Comparison of ENCODE assay signal across 9 mouse cellular contexts in genomic region chr11:35852731-35853130, GRCm38 (mm10). TPM values are rescaled to one million over a fixed set of nuclear protein-coding genes. Genes with fewer than 3 reads are reported as not detected.
A peak's percentile ranks its signal among the peaks of the same experiment; 100 is the strongest.
DNase-seq lines count a peak whose midpoint lies in the region; ATAC-seq and TF ChIP-seq lines count a peak whose summit lies in the region.
"Had no signal": no experiment of that assay in that cellular context is flagged by ENCODE, and none has a peak within 500 bp of the region (broad histone marks: within the 10 kb centered on the region; RNA-seq: fewer than 3 reads in every experiment).

No protein-coding gene starts in this region.

- H3K9ac ChIP-seq in embryonic facial prominence, embryonic 11.5 days (replicated peaks; ENCODE audit: low read length) = no peak overlapping the region
- H3K9ac ChIP-seq: heart, embryonic 15.5 days had no signal

- no peaks in the 10 kb centered on the region for H3K4me1 ChIP-seq in G1E (ENCODE audit: insufficient read depth, low read depth, low read length)
- no peaks in the 10 kb centered on the region for H3K4me1 ChIP-seq in embryonic facial prominence, embryonic 11.5 days (ENCODE audit: control insufficient read depth, insufficient read depth, low read length)
- H3K4me1 ChIP-seq: heart, embryonic 15.5 days had no signal

- H3K27me3 ChIP-seq in G1E (ENCODE audit: insufficient read depth, low read length) = no peaks in the 10 kb centered on the region
- no peaks in the 10 kb centered on the region for H3K27me3 ChIP-seq in embryonic facial prominence, embryonic 11.5 days (ENCODE audit: control insufficient read depth, insufficient read depth, low read length)
- H3K27me3 ChIP-seq: heart, embryonic 15.5 days had no signal

- ATAC-seq in G1E (ENCODE audit: extremely low read depth, insufficient number of reproducible peaks, low FRiP score, poor library complexity, severe bottlenecking) = peak; percentile 45; the same call in 1 of the 2 replicates
- ATAC-seq in embryonic facial prominence, embryonic 11.5 days (replicated peaks; ENCODE audit: insufficient number of reproducible peaks, low FRiP score, low TSS enrichment, low read depth) = no peak
- ATAC-seq in inflammation-experienced regulatory T-cells, adult 6 months = no peak

- peak; percentile 49 for TF ChIP-seq CTCF in G1E (IDR thresholded peaks at IDR 0.05; ENCODE audit: low read depth, low read length)

- H3K9me3 ChIP-seq in G1E (replicated peaks) = peaks cover 4% of the 10 kb centered on the region; the same call in 1 of the 2 replicates
- H3K9me3 ChIP-seq in embryonic facial prominence, embryonic 11.5 days (replicated peaks; ENCODE audit: control insufficient read depth, low read length) = no peaks in the 10 kb centered on the region
- H3K9me3 ChIP-seq: heart, embryonic 15.5 days had no signal

- no peak overlapping the region for H3K27ac ChIP-seq in embryonic facial prominence, embryonic 11.5 days (replicated peaks; ENCODE audit: low read depth, low read length)
- H3K27ac ChIP-seq: heart, embryonic 15.5 days had no signal

- WGBS in embryonic facial prominence, embryonic 11.5 days = 57% methylated on average over 4 of the region's 4 CpGs

- H3K36me3 ChIP-seq in G1E (replicated peaks) = no peaks in the 10 kb centered on the region
- no peaks in the 10 kb centered on the region for H3K36me3 ChIP-seq in embryonic facial prominence, embryonic 11.5 days (replicated peaks; ENCODE audit: control insufficient read depth, insufficient read depth, low read depth, low read length)

- no peak overlapping the region for H3K4me3 ChIP-seq in G1E (ENCODE audit: low read depth, low read length)
- H3K4me3 ChIP-seq in embryonic facial prominence, embryonic 11.5 days (ENCODE audit: low read depth, low read length) = no peak overlapping the region
- H3K4me3 ChIP-seq: heart, embryonic 15.5 days had no signal

- peak; percentile 26 for DNase-seq in cerebellum, adult 8-10 months
- no peak for DNase-seq in cerebellum, adult 9-10 months
- peak; percentile 36 to 62 for DNase-seq in layer of hippocampus, postnatal 10 days (ENCODE audit: low spot score in 2 of 2)
- DNase-seq in layer of hippocampus, adult 9-11 months = no peak
- peak; percentile 6 for DNase-seq in G1E (ENCODE audit: low spot score)
- DNase-seq in embryonic facial prominence, embryonic 11.5 days (ENCODE audit: low spot score) = peak; percentile 69
- DNase-seq in natural killer cell, adult 2 months (ENCODE audit: low spot score in 2 of 2) = peak; percentile 37 to 57

- H3K4me2 ChIP-seq in embryonic facial prominence, embryonic 11.5 days (ENCODE audit: low read depth, low read length) = no peak overlapping the region
- H3K4me2 ChIP-seq: heart, embryonic 15.5 days had no signal

RNA-seq across cellular contexts. Expression of gene Rars, which starts 18.4 kb away (rescaled TPM):
- total RNA-seq in layer of hippocampus, postnatal 10 days (2021) = 10 to 100 TPM; 51.2 to 55.9 TPM
- 150 and 161 TPM in 2 replicates for total RNA-seq in G1E (2014; fragmentation: Nextera tagmentation)
- total RNA-seq in G1E (2017) = 129 and 150 TPM in 2 replicates
- 7.4 and 9.5 TPM in 2 replicates for polyA plus RNA-seq in G1E (2012)
- 122 and 132 TPM in 2 replicates for polyA plus RNA-seq in embryonic facial prominence, embryonic 11.5 days (2014; fragmentation: Nextera tagmentation; extraction: Ambion mirVana)
- polyA plus RNA-seq in inflammation-experienced regulatory T-cells, adult 6 months (2017; shearing (Covaris generic)) = 10 to 100 TPM; 66.5 to 81.2 (median 71.4) TPM

RNA-seq across cellular contexts. Expression of gene Fbll1, which starts 54.0 kb away (rescaled TPM):
- 10 to 100 TPM; 51.2 to 54.3 TPM for total RNA-seq in layer of hippocampus, postnatal 10 days (2021)
- total RNA-seq in G1E (2014; fragmentation: Nextera tagmentation) (not detected in 2 replicates), G1E (2017) (0.11 TPM in 1 of 2 replicates, not detected in the other)
- polyA plus RNA-seq in G1E (2012) = not detected in 2 replicates
- 0.77 and 1.1 TPM in 2 replicates for polyA plus RNA-seq in embryonic facial prominence, embryonic 11.5 days (2014; fragmentation: Nextera tagmentation; extraction: Ambion mirVana)
- not detected for polyA plus RNA-seq in inflammation-experienced regulatory T-cells, adult 6 months (2017; shearing (Covaris generic))
- polyA plus RNA-seq: heart, embryonic 15.5 days had no signal

Comparison
In these comparisons a context has a peak if more than half of its experiments do, and no peak if none do; other contexts are left out.
1. DNase-seq: peak in cerebellum, adult 8-10 months (single experiment), layer of hippocampus, postnatal 10 days (2 of 2), G1E (single experiment), embryonic facial prominence, embryonic 11.5 days (single experiment) and natural killer cell, adult 2 months (2 of 2); none in cerebellum, adult 9-10 months (single experiment) and layer of hippocampus, adult 9-11 months (single experiment).